Mouse (Mus musculus): Measurements from ENCODE around the gene Sltm. TPM values are rescaled to one million over a fixed set of nuclear protein-coding genes. Genes with fewer than 3 reads are reported as not detected.

The Sltm gene
- polyA plus RNA-seq, 1 experiment: 92.0 TPM

DNA sequence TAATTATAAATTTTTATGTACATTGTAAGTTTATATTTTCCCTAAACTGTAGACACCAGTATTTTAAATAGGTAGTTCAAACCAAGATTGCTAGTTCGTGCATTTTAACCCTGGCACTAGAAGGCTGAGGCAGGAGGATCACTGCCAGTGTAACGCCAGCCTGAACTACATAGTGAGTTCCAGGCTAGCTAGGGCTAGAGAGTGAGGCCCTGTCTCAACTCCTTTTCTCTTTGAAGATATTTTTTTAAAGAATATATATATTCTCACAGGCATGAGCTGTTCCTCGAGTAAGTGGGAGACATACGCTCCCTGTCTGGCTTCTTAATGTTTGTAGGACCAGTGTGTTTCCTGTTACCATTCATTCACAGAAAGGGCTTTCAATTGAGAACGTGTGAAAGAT is 14.2 kb downstream of the Sltm start:
- Histone ChIP-seq H3K9ac (ENCODE audit: low read depth, poor library complexity, severe bottlenecking) (no peak overlapping the region), H3K36me3 (ENCODE audit: control insufficient read depth, insufficient read depth, low read length, poor library complexity, severe bottlenecking) (peaks cover 11% of the 10 kb centered on the region), H3K27ac (ENCODE audit: insufficient read depth, low read length) (no peak overlapping the region), H3K4me3 (ENCODE audit: low read depth, low read length) (no peak overlapping the region), H3K9me3 (replicated peaks; ENCODE audit: control insufficient read depth, insufficient read depth, low read length, poor library complexity, severe bottlenecking) (0 out of 2 replicates have a peak, but pooled peaks cover 3% of the 10 kb centered on the region), H3K27me3 (ENCODE audit: control insufficient read depth, insufficient read depth, low read length, poor library complexity, severe bottlenecking) (no peaks in the 10 kb centered on the region), H3K4me1 (ENCODE audit: control insufficient read depth, insufficient read depth, low read length) (peaks cover 1% of the 10 kb centered on the region)
- TF ChIP-seq EP300 (IDR thresholded peaks at IDR 0.05; ENCODE audit: insufficient read depth, low read depth, low read length): no peak
- no peak for TF ChIP-seq POLR2A (IDR thresholded peaks at IDR 0.05; ENCODE audit: insufficient read depth, low read length)
- no peak for TF ChIP-seq CTCF (IDR thresholded peaks at IDR 0.05; ENCODE audit: low read depth, low read length)

DNA sequence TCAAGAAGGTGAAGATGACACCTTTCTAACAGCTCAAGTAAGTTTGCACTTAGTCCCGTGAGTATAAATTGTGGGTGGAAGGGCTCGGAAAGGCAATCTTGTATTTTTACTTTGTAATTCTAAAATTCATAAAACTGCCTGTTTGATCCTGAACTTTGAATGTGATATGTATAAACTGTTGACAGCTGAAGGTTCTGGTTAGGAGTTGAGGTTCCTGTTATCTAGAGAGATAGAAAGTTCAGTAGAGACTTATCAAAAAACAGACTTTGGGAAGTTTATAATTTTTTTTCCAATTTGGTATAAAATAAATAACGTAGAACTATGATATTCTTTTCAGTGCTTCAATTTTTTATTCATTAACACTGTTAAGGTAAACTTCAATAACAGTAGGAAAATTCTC is 20.3 kb downstream of the Sltm start:
- TF ChIP-seq POLR2A (IDR thresholded peaks at IDR 0.05; ENCODE audit: insufficient read depth, low read length) (no peak), CTCF (IDR thresholded peaks at IDR 0.05; ENCODE audit: low read depth, low read length) (no peak), EP300 (IDR thresholded peaks at IDR 0.05; ENCODE audit: insufficient read depth, low read depth, low read length) (no peak)
- Histone ChIP-seq H3K27ac (ENCODE audit: insufficient read depth, low read length) (no peak overlapping the region), H3K9ac (ENCODE audit: low read depth, poor library complexity, severe bottlenecking) (no peak overlapping the region), H3K4me3 (ENCODE audit: low read depth, low read length) (no peak overlapping the region), H3K9me3 (replicated peaks; ENCODE audit: control insufficient read depth, insufficient read depth, low read length, poor library complexity, severe bottlenecking) (no peaks in the 10 kb centered on the region), H3K4me1 (ENCODE audit: control insufficient read depth, insufficient read depth, low read length) (no peaks in the 10 kb centered on the region), H3K27me3 (ENCODE audit: control insufficient read depth, insufficient read depth, low read length, poor library complexity, severe bottlenecking) (no peaks in the 10 kb centered on the region), H3K36me3 (ENCODE audit: control insufficient read depth, insufficient read depth, low read length, poor library complexity, severe bottlenecking) (peaks cover 7% of the 10 kb centered on the region)

DNA sequence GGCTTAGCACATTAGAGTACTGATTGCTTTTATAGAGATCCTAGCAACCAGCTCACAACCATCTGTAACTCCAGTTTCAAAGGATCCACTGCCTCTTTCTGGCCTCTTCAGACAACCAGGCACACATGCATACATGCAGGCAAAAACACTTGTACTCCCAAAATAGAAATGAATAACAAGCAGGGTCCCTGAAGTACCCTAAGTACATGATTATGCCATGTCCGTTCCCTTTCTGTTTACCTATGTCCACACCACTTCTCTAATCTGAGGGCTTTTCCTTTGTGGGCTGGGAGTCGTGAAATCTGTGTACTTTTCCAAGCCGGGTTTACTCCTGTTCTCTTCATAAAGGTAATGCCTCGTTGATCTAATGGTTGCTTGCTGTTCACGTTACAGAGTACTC is 25.1 kb downstream of the Sltm start:
- TF ChIP-seq EP300 (IDR thresholded peaks at IDR 0.05; ENCODE audit: insufficient read depth, low read depth, low read length): no peak
- TF ChIP-seq CTCF (IDR thresholded peaks at IDR 0.05; ENCODE audit: low read depth, low read length): no peak
- TF ChIP-seq POLR2A (IDR thresholded peaks at IDR 0.05; ENCODE audit: insufficient read depth, low read length): no peak
- Histone ChIP-seq H3K9me3 (replicated peaks; ENCODE audit: control insufficient read depth, insufficient read depth, low read length, poor library complexity, severe bottlenecking) (no peaks in the 10 kb centered on the region), H3K27ac (ENCODE audit: insufficient read depth, low read length) (no peak overlapping the region), H3K36me3 (ENCODE audit: control insufficient read depth, insufficient read depth, low read length, poor library complexity, severe bottlenecking) (peaks cover 5% of the 10 kb centered on the region), H3K4me3 (ENCODE audit: low read depth, low read length) (no peak overlapping the region), H3K4me1 (ENCODE audit: control insufficient read depth, insufficient read depth, low read length) (no peaks in the 10 kb centered on the region), H3K27me3 (ENCODE audit: control insufficient read depth, insufficient read depth, low read length, poor library complexity, severe bottlenecking) (no peaks in the 10 kb centered on the region), H3K9ac (ENCODE audit: low read depth, poor library complexity, severe bottlenecking) (no peak overlapping the region)

DNA sequence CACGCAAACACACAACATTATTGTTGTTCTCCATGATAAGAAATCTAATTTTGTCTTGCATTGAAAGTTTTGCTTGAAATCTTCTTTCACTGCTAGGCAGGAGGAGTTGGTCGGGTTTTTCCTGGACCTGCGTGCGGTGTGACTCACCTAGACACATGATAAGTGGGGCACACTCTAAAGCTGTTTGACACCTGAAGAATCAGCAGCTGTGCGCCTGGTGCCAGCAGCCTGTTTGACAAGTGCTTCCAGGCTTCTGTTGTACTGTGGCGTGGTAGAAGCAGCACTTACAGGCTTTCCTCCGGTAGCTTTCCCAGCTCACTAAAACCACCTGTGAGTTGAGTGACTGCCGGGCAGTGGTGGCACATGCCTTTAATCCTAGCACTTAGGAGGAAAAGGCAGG is 27.8 kb downstream of the Sltm start:
- H3K9me3 ChIP-seq (replicated peaks; ENCODE audit: control insufficient read depth, insufficient read depth, low read length, poor library complexity, severe bottlenecking): no peaks in the 10 kb centered on the region
- H3K4me1 ChIP-seq (ENCODE audit: control insufficient read depth, insufficient read depth, low read length): no peaks in the 10 kb centered on the region
- no peak overlapping the region for H3K9ac ChIP-seq (ENCODE audit: low read depth, poor library complexity, severe bottlenecking)
- no peak overlapping the region for H3K4me3 ChIP-seq (ENCODE audit: low read depth, low read length)
- TF ChIP-seq CTCF (IDR thresholded peaks at IDR 0.05; ENCODE audit: low read depth, low read length) (no peak), POLR2A (IDR thresholded peaks at IDR 0.05; ENCODE audit: insufficient read depth, low read length) (no peak), EP300 (IDR thresholded peaks at IDR 0.05; ENCODE audit: insufficient read depth, low read depth, low read length) (no peak)
- H3K27ac ChIP-seq (ENCODE audit: insufficient read depth, low read length): no peak overlapping the region
- H3K36me3 ChIP-seq (ENCODE audit: control insufficient read depth, insufficient read depth, low read length, poor library complexity, severe bottlenecking): peaks cover 19% of the 10 kb centered on the region
- no peaks in the 10 kb centered on the region for H3K27me3 ChIP-seq (ENCODE audit: control insufficient read depth, insufficient read depth, low read length, poor library complexity, severe bottlenecking)

DNA sequence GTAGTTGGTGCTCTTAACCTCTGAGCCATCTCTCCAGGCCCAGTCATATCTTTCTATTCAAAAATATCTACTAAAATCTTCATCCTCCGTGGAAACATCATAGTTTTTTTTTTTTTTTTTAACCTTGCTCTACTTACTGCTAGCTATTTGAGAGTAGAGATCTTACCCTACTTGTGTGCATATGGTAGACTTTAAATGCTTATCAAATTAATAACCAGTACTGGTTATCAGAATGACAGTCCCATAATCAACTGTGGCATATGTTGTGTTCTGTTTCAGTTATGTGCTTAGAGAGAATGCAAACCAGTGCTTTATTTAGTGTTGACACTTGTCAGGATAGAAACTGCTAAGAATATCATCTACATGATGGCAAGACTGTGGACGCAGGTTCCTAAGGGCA is 35.6 kb downstream of the Sltm start:
- H3K27me3 ChIP-seq (ENCODE audit: control insufficient read depth, insufficient read depth, low read length, poor library complexity, severe bottlenecking): no peaks in the 10 kb centered on the region
- no peak overlapping the region for H3K27ac ChIP-seq (ENCODE audit: insufficient read depth, low read length)
- no peak overlapping the region for H3K9ac ChIP-seq (ENCODE audit: low read depth, poor library complexity, severe bottlenecking)
- H3K36me3 ChIP-seq (ENCODE audit: control insufficient read depth, insufficient read depth, low read length, poor library complexity, severe bottlenecking): peaks cover 57% of the 10 kb centered on the region
- no peak overlapping the region for H3K4me3 ChIP-seq (ENCODE audit: low read depth, low read length)
- TF ChIP-seq POLR2A (IDR thresholded peaks at IDR 0.05; ENCODE audit: insufficient read depth, low read length) (no peak), EP300 (IDR thresholded peaks at IDR 0.05; ENCODE audit: insufficient read depth, low read depth, low read length) (no peak), CTCF (IDR thresholded peaks at IDR 0.05; ENCODE audit: low read depth, low read length) (no peak)
- H3K4me1 ChIP-seq (ENCODE audit: control insufficient read depth, insufficient read depth, low read length): no peaks in the 10 kb centered on the region
- no peaks in the 10 kb centered on the region for H3K9me3 ChIP-seq (replicated peaks; ENCODE audit: control insufficient read depth, insufficient read depth, low read length, poor library complexity, severe bottlenecking)

DNA sequence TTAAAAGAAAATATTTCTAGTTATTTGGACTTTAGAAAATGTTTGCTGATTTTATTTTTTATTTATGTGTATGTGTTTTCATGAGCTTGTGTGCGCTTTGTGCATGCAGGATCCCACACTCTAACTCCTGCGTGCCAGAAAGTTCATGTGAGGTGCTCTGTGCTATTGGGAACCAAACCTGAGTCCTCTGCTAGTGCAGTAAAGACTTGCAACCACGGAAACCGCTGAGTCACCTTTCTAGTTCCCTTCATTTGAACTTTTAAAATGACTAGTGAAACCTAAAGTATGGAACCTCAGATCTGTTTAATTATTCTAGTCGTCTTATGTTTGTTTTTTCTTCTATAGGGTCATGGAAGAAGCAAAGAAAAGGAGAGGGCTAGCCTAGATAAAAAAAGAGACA is 38.4 kb downstream of the Sltm start:
- Histone ChIP-seq H3K36me3 (ENCODE audit: control insufficient read depth, insufficient read depth, low read length, poor library complexity, severe bottlenecking) (peaks cover 63% of the 10 kb centered on the region), H3K27me3 (ENCODE audit: control insufficient read depth, insufficient read depth, low read length, poor library complexity, severe bottlenecking) (no peaks in the 10 kb centered on the region), H3K4me3 (ENCODE audit: low read depth, low read length) (no peak overlapping the region)

More for the DNA sequence above, 38.4 kb downstream of the Sltm start:
- Histone ChIP-seq H3K27ac (ENCODE audit: insufficient read depth, low read length) (no peak overlapping the region), H3K9ac (ENCODE audit: low read depth, poor library complexity, severe bottlenecking) (no peak overlapping the region), H3K9me3 (replicated peaks; ENCODE audit: control insufficient read depth, insufficient read depth, low read length, poor library complexity, severe bottlenecking) (no peaks in the 10 kb centered on the region), H3K4me1 (ENCODE audit: control insufficient read depth, insufficient read depth, low read length) (no peaks in the 10 kb centered on the region)
- no peak for TF ChIP-seq EP300 (IDR thresholded peaks at IDR 0.05; ENCODE audit: insufficient read depth, low read depth, low read length)
- no peak for TF ChIP-seq CTCF (IDR thresholded peaks at IDR 0.05; ENCODE audit: low read depth, low read length)
- no peak for TF ChIP-seq POLR2A (IDR thresholded peaks at IDR 0.05; ENCODE audit: insufficient read depth, low read length)

Data from ES-Bruce4 (cell line).